Mouse (Mus musculus) kidney, adult 2 months (tissue): ENCODE data around the gene Hexa. TPM values are rescaled to one million over a fixed set of nuclear protein-coding genes. Genes with fewer than 3 reads are reported as not detected.

Source experiments
- DNase-seq: peaks from one replicate; pipeline ENCODE4 v3.0.0; 2021
- H3K27ac ChIP-seq: fragments of 200-500 bp; 2 replicates; pipeline ENCODE4 v1.5.1; 2012; ENCODE audit warnings: low read depth, low read length, control low read depth, inconsistent platforms; ENCODE audit not compliant: insufficient read depth
- H3K27me3 ChIP-seq: fragments of 200-500 bp; replicated peaks from 2 replicates; pipeline ENCODE4 v1.6.1; 2012; ENCODE audit warnings: mild to moderate bottlenecking, moderate library complexity, low read length, inconsistent platforms; ENCODE audit not compliant: control insufficient read depth, insufficient read depth
- H3K36me3 ChIP-seq: fragments of 200-500 bp; 2 replicates; pipeline ENCODE4 v1.6.1; 2012; ENCODE audit warnings: mild to moderate bottlenecking, moderate library complexity, low read length, inconsistent platforms; ENCODE audit not compliant: control insufficient read depth, insufficient read depth
- H3K4me1 ChIP-seq: fragments of 200-500 bp; 2 replicates; pipeline ENCODE4 v1.6.1; 2011; ENCODE audit warnings: low read length; ENCODE audit not compliant: control insufficient read depth, insufficient read depth
- H3K4me3 ChIP-seq: fragments of 200-500 bp; 2 replicates; pipeline ENCODE4 v1.5.1; 2011; ENCODE audit warnings: mild to moderate bottlenecking, low read depth, low read length, control low read depth; ENCODE audit not compliant: insufficient read depth
- CTCF ChIP-seq: fragments of 200-500 bp; conservative IDR thresholded peaks from 2 replicates; pipeline ENCODE4 v1.5.1; 2011; ENCODE audit warnings: low read depth, mild to moderate bottlenecking, control low read depth, low read length, moderate library complexity, mixed read lengths; ENCODE audit not compliant: insufficient read depth, insufficient read length
- POLR2A ChIP-seq: fragments of 200-500 bp; IDR thresholded peaks from one replicate; pipeline ENCODE4 v1.6.1; 2011; ENCODE audit warnings: low read depth, low read length, control low read depth
- WGBS: fragments of 180-500 bp; shearing (Covaris S2); methylation state at CpG from one replicate; pipeline ENCODE4 v1.1.7; 2018; 5-methylcytosine and 5-hydroxymethylcytosine counted together
- polyA plus RNA-seq: library from polyadenylated mRNA; depleted of rRNA; stranded (reverse); fragments of >200 nt; gene quantifications from 2 replicates; pipeline ENCODE4 v1.2.3, GENCODE M21; 2012; rRNA removed

Gene Hexa
- polyA plus RNA-seq, 1 experiment, result 76.1 TPM

DNA sequence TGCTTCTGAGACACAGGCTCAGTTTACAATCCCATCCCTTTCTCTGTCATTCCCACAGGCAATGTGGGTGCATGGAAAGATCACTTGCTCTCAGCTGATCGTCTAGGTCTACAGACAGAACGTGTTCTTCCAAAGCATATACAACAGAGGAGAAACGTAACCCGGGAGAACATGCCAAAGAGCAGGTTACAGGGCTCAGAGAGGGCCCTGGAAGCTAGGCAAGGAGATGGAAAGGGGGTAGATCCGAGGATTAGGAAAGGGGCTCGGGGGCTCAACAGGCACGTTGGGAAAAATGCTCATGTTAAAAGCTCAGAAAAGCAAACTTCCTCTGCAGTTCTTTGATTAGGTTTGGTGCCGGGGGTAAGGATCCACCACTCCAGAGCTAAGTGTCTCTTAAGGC is 62.3 kb downstream of the Hexa start:
- 76% methylated on average over 8 of the region's 8 CpGs for WGBS
- Histone ChIP-seq H3K27me3 (no peaks in the 10 kb centered on the region), H3K4me3 (no peak overlapping the region), H3K27ac (no peak overlapping the region), H3K4me1 (no peaks in the 10 kb centered on the region), H3K36me3 (no peaks in the 10 kb centered on the region)
- TF ChIP-seq POLR2A (no peak), CTCF (no peak)
- DNase-seq, result no peak

DNA sequence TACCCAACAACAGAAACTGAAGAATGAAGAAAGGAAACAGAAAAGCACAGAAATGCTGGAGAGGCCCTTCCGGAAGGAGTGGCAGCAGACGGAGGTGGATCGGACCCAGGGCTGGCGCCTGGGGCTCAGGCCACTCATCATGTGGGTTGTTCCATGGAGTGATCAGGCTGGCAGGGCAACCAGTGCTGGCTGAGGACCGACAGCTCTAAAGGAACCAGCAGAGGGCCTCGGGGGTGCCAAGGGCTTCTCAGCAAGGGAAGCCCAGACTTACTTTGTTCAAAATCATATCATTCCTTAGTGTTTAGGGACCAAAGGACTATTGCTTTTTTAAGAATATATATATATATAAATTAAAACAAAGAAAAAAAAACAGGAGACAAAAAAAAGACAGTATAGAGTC is 66.6 kb downstream of the Hexa start:
- WGBS, result 71% methylated on average over 6 of the region's 6 CpGs
- H3K4me3 ChIP-seq, result no peak overlapping the region
- no peak for TF ChIP-seq POLR2A
- TF ChIP-seq CTCF, result no peak
- H3K27me3 ChIP-seq, result no peaks in the 10 kb centered on the region
- no peak overlapping the region for H3K27ac ChIP-seq
- no peaks in the 10 kb centered on the region for H3K36me3 ChIP-seq
- H3K4me1 ChIP-seq, result no peaks in the 10 kb centered on the region
- DNase-seq, result no peak

DNA sequence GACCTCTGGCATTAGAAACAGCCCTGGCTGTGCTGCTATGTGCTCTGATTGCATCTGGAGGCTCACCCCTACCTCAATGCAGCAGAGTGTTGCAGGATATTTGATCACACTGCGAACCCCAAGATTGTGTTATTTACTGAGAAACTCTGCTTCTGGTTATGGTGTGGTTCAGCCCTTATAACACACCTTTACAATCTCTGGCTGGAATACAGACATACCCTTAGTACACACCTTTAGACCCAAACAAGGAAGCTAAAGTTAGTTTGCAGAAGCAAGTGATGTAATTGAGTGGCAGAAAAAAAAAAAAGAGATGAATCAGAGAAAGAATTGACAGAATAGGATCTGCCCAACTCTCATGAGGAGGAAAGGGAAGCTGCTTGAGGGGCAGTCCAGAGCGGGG is 71.6 kb downstream of the Hexa start:
- H3K27me3 ChIP-seq, result no peaks in the 10 kb centered on the region
- no peak overlapping the region for H3K27ac ChIP-seq
- 92% methylated on average over 2 of the region's 2 CpGs for WGBS
- no peak for DNase-seq
- no peaks in the 10 kb centered on the region for H3K36me3 ChIP-seq
- no peak overlapping the region for H3K4me3 ChIP-seq
- TF ChIP-seq CTCF (no peak), POLR2A (no peak)
- no peaks in the 10 kb centered on the region for H3K4me1 ChIP-seq

Other genes with a start within 250 kb of the Hexa start
- 7.8 and 10.9 TPM in 2 replicates for gene Adpgk, start 248.0 kb upstream of the Hexa start, polyA plus RNA-seq
- gene Bbs4, start 186.0 kb upstream of the Hexa start, polyA plus RNA-seq, result 4.6 and 4.9 TPM in 2 replicates
- gene Arih1, start 52.9 kb upstream of the Hexa start, polyA plus RNA-seq, result 14.3 and 16.9 TPM in 2 replicates
- gene Tmem202, start 307 bp downstream of the Hexa start, polyA plus RNA-seq, result 0.14 TPM in 1 of 2 replicates, not detected in the other
- gene Celf6, start 38.4 kb downstream of the Hexa start, polyA plus RNA-seq, result 0.18 and 0.30 TPM in 2 replicates
- 15.3 and 19.1 TPM in 2 replicates for gene Parp6, start 77.7 kb downstream of the Hexa start, polyA plus RNA-seq
- gene Pkm, start 116.8 kb downstream of the Hexa start, polyA plus RNA-seq, result 669 and 682 TPM in 2 replicates
- gene Gramd2, start 140.6 kb downstream of the Hexa start, polyA plus RNA-seq, result 0.31 and 0.53 TPM in 2 replicates
- 5.8 and 7.5 TPM in 2 replicates for gene Senp8, start 211.2 kb downstream of the Hexa start, polyA plus RNA-seq
- 4.6 and 4.7 TPM in 2 replicates for gene Myo9a, start 211.4 kb downstream of the Hexa start, polyA plus RNA-seq